In genomic region chr5:129189071-129189470, GRCm38 (mm10) we compare ENCODE assay signal across 15 mouse cellular contexts.
"Had no signal": no experiment of that assay in that cellular context is flagged by ENCODE, and none has a peak within 500 bp of the region (broad histone marks: within the 10 kb centered on the region; RNA-seq: fewer than 3 reads in every experiment).

No protein-coding gene starts in this region.

- H3K4me2 ChIP-seq: liver, embryonic 11.5 days; liver, embryonic 15.5 days had no signal

- ATAC-seq: intestine, embryonic 16.5 days; lung, postnatal 0 days had no signal

- H3K4me1 ChIP-seq: liver, embryonic 15.5 days had no signal

- H3K9ac ChIP-seq: liver, embryonic 15.5 days had no signal

- H3K27ac ChIP-seq: kidney, postnatal 0 days; limb, embryonic 10.5 days; liver, embryonic 15.5 days had no signal

- H3K4me3 ChIP-seq: limb, embryonic 10.5 days; liver, embryonic 15.5 days had no signal

- H3K9me3 ChIP-seq: limb, embryonic 10.5 days; liver, embryonic 15.5 days had no signal

- H3K36me3 ChIP-seq: limb, embryonic 10.5 days; liver, embryonic 15.5 days had no signal

- H3K27me3 ChIP-seq: liver, embryonic 15.5 days had no signal

- DNase-seq: kidney, adult 8-10 months; kidney, postnatal 36 days; layer of hippocampus, adult 9-11 months; lung, adult 2 months; lung, postnatal 36 days; right cerebral cortex, adult 18-20 months; right cerebral cortex, postnatal 25 days; spleen, adult 18-20 months; thymus, postnatal 36 days had no signal
